Mouse (Mus musculus): ENCODE measurements around the gene 2310057J18Rik.
"Not testable (repeated sequence)": the region's sequence is repeated elsewhere in the genome, so short reads cannot be mapped to it uniquely, and the experiment has no call there.

2310057J18Rik gene

DNA sequence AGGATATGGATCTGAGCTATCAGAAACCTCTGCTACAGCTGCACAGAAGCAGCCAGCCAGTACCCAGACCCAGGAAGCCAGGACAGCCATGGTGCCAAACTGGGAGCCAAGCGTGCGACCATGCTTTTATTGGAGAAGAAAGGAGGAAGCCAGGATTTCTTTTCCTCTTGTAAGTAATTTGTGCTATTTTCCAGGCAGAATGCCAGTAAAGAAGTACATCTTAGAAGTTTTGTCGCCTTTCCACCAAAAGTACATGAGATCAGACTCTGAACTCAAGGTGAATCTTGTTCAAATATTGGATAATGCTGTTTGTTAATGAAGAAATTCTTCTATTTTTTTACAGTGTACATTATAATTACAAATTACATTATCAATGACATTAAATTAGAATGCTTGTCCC, at the start of gene 2310057J18Rik:
2310057J18Rik (minus strand) TSS at position 101 of the 400 bp plus-strand sequence.
- no peak for DNase-seq (ENCODE audit: low read depth, low spot score)

DNA sequence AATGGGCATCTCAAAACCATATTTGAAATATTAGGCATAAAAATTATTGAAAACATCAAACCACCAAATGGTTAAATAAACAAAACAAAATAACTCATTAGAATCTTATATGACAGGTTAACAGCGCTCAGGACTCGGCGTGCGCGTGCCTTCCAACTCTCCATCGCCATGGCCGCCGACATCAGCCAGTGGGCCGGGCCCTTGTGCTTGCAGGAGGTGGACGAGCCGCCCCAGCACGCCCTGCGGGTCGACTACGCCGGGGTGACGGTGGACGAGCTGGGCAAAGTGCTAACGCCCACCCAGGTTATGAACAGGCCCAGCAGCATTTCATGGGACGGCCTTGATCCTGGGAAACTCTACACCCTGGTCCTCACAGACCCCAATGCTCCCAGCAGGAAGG, 43.9 kb upstream of the 2310057J18Rik start:
- not testable (repeated sequence) for DNase-seq (ENCODE audit: low read depth, low spot score)

DNA sequence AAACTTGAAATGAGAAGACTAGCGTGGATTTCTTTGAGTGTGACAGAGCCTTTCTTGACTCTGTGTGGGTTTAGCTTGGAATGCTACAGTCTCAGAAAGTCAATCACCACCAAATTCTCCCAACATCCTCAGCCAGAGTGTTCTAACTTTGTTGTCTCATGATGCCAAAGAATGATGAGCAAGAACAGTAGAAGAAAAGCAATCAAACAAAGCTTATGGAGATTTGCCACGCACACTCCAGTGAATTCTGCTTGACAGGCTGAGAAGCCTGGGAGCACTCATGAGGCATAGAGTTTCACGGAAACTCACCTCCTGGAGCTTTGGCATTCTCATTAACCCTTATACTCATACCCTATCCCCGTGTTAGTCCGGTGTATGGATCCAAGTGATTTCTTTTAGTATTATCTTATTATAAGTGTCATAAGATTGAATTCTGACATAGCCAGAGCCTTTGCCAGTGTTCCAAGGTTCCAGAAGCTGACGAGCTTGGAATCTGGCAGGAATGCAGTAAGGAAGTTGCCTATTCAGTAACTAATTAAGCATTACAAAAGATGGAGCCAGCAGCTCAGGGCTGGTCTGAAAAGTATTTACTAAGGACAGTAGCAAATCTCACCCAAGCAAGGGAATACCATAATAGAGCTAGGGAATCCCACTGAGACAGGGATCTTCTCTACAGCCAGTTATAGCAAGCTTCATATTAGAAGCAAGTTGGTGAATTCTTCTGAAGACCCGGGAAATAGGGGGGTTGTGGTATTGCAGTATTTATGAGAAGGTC, 33.6 kb upstream of the 2310057J18Rik start:
- DNase-seq (ENCODE audit: low read depth, low spot score), result peak; percentile 85

DNA sequence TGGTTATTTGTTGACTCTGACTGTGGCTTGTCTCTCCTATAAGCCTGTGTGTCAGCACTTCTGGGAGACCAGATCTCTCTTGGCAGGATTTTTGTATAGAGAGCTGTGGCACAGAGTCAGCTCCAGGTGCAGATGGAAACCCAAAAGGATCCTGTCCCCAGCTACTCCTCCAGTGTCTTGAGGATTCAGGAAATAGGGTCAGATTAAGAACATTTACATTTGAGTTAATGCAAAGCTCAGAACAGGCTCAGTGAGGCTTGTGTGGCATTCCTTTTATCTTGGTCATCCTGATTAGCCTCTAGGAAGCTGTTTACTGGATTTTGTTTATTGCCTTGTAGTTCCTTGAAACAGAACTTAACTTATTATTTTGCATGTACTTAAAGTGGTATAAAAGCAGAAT, 11.7 kb upstream of the 2310057J18Rik start:
- peak; percentile 56 for DNase-seq (ENCODE audit: low read depth, low spot score)

DNA sequence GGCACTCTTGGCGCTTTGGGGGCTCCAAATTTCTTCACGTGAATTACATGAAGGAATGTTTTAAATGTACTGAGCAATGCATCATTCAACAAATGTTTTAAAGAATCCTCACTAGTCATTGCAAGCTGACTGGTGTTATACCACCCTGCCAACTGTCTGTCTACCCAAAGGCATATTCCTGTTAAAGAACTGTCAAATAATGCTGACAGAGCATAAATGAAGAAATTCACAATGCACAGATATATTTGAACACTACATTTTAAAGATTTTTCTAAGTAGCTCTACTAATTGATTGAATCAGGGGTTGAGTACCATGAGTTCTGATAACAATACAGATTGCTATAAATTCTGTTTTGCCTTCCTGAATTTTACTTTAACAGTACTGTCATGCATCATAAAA, 2.9 kb upstream of the 2310057J18Rik start:
- DNase-seq (ENCODE audit: low read depth, low spot score), result no peak

DNA sequence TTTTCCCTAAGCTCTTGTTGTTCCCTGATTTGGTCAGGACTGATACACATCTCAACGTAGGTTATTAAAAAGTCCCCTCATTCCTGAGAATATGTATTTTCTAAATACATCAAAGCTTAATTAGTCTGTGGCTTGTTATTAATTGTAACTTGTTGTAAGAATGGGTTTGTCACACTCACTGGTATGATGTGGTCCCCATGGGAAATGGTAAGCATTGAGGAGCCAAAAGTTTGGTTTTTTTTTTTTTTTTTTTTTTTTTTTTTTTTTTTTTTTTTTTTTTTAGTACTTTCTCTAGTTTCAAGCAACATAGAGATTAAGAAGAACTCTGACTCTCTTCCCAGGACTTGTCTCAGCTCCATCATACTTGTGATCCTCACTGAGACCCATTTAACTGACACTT, 17.9 kb downstream of the 2310057J18Rik start:
- DNase-seq (ENCODE audit: low read depth, low spot score), result no peak

DNA sequence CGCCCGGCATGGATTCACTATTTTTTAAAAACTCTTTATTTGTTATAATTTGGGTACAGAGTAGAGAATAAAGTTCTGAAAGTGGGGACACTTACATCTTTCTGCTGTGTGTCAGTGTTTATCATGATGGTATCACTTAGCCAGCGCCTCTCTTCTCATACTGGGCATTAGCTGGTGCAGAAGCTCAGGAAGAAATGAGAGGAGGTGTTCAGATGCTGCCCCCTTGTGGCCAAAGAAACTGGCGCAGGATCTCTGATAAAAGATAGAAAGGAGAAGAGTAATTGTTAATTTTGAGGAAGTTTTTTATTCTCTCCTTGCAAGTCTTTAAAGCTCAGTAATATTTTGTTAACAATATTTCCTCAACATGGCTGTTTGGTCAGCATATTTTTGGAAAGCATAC, 31.0 kb downstream of the 2310057J18Rik start:
- peak; percentile 61 for DNase-seq (ENCODE audit: low read depth, low spot score)

DNA sequence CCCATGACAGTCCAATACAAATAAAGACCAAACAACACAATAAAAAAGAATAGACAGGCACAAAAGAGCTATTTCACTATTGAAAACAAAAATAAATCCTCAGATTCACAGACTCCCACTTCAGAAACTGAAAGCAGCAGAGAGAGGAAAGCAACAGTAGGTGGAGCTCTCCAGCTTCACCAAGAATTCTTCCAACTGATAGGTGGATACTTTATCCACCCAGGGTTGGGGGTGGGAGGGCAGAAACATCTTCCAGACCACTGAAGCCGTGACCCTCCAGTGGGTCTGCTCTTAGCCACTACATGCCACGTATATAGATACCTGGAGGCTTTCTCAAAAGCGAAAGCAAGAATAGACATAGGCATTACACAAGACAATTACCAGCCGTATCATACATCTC, 31.6 kb downstream of the 2310057J18Rik start:
- DNase-seq (ENCODE audit: low read depth, low spot score), result peak; percentile 8

Data from ZHBTc4 (cell line).